Mouse (Mus musculus) neural tube, embryonic 14.5 days (tissue): ENCODE data around the gene C5ar2. TPM values are rescaled to one million over a fixed set of nuclear protein-coding genes. Genes with fewer than 3 reads are reported as not detected.
"Not testable (repeated sequence)": the region's sequence is repeated elsewhere in the genome, so short reads cannot be mapped to it uniquely, and the experiment has no call there.

Experiments used
- ATAC-seq: fragments of 200-750 bp; cut with Nextera tagmentation; 2 replicates; pipeline ENCODE4 v1.8.0; 2017; ENCODE audit warnings: low read depth, mild to moderate bottlenecking, moderate TSS enrichment, moderate library complexity
- H3K27ac ChIP-seq: fragments of 300-500 bp; sonication (generic); 2 replicates; pipeline ENCODE4 v1.5.1; 2014; ENCODE audit warnings: low read depth, mild to moderate bottlenecking, control low read depth, low read length, moderate library complexity, mixed read lengths
- H3K27me3 ChIP-seq: fragments of 300-500 bp; sonication (generic); 2 replicates; pipeline ENCODE4 v1.6.1; 2014; ENCODE audit warnings: low read length; ENCODE audit not compliant: control insufficient read depth, insufficient read depth
- H3K36me3 ChIP-seq: fragments of 300-500 bp; sonication (generic); 2 replicates; pipeline ENCODE4 v1.6.1; 2014; ENCODE audit warnings: low read length, mixed read lengths; ENCODE audit not compliant: control insufficient read depth, insufficient read depth
- H3K4me1 ChIP-seq: fragments of 300-500 bp; sonication (generic); 2 replicates; pipeline ENCODE4 v1.6.1; 2014; ENCODE audit warnings: low read length; ENCODE audit not compliant: control insufficient read depth, insufficient read depth
- H3K4me2 ChIP-seq: fragments of 300-500 bp; sonication (generic); 2 replicates; pipeline ENCODE4 v1.6.1; 2014; ENCODE audit warnings: mild to moderate bottlenecking, low read depth, low read length, control low read depth
- H3K4me3 ChIP-seq: fragments of 300-500 bp; sonication (generic); 2 replicates; pipeline ENCODE4 v1.5.1; 2014; ENCODE audit warnings: low read depth, low read length, control low read depth, mixed read lengths
- H3K9ac ChIP-seq: fragments of 300-500 bp; sonication (generic); replicated peaks from 2 replicates; pipeline ENCODE4 v1.6.1; 2014; ENCODE audit warnings: low read depth, mild to moderate bottlenecking, control low read depth, low read length, mixed read lengths
- H3K9me3 ChIP-seq: fragments of 300-500 bp; sonication (generic); 2 replicates; pipeline ENCODE4 v1.6.1; 2016; ENCODE audit warnings: low read length; ENCODE audit not compliant: control insufficient read depth
- WGBS: fragments of 180-500 bp; shearing (Covaris S2); extraction: QIAGEN DNeasy Blood & Tissue Kit; methylation state at CpG from one replicate; pipeline ENCODE4 v1.1.7; 2014; 5-methylcytosine and 5-hydroxymethylcytosine counted together
- polyA plus RNA-seq: library from polyadenylated mRNA; unstranded; fragments of >200 nt; fragmentation: Nextera tagmentation; extraction: Ambion mirVana; gene quantifications from 2 replicates; pipeline ENCODE4 v1.2.1, GENCODE M21; 2014

C5ar2 gene
- polyA plus RNA-seq, 1 experiment from 2014 or later: 0.05 TPM

DNA sequence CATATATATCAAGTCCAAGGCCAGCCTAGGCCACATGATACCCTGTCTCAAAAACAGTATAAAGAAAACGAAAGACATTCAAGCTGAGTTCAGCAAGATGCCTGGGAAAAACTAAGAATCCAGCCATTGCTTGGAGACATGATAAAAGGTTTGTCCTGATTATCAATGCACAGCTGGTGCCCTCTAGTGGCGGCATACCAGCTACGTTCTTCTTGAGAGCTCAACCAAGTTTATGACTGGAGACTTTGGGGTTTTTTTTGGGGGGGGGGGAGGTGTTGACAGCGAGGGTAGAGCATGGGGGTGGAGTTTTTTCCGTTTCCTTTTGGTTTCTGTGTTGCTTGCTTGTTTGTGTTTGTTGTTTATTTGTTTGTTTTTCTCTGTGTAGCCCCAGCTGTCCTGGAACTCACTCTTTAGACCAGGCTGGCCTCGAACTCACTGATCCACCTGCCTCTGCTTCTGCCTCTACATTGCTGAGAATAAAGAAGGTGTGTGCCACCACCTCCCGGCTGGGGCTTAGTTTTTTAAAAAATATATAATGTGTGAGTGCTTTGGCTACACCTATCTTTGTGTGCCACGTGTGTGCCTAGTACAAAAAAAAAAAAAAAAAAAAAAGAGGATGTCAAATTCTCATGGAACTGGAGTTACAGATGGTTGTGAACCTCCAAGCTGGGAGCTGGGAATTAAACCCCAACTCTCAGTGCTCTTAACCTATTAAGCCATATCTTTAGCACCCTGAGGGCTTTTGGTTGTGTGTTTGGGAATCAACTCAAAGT lies 19.2 kb upstream of the C5ar2 start:
- Histone ChIP-seq H3K27me3 (no peaks in the 10 kb centered on the region), H3K9me3 (0 out of 2 replicates have a peak, but pooled peaks cover 2% of the 10 kb centered on the region), H3K27ac (no peak overlapping the region), H3K36me3 (no peaks in the 10 kb centered on the region), H3K4me3 (no peak overlapping the region), H3K4me2 (no peak overlapping the region), H3K9ac (no peak overlapping the region), H3K4me1 (no peaks in the 10 kb centered on the region)
- WGBS: 33% methylated on average over 8 of the region's 8 CpGs
- no peak for ATAC-seq

DNA sequence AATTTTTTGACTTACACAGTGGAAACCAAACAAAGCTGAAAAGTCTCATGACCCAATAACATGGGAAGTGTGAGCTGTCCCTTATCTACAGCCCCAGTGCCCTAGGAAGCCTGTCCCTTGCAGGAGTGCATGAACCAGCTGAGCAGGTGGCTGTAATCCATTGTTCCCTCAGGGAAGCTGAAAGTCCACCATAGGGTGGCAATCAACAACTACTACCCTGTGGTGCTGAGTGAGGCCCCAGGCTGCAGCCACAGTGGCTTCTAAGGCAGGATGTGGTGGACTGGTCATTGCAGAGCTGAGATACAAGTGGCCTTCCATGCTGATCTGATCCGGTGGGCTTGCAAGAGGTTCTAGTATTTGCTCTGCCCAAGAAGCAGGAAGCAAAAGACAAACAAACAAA lies 17.1 kb upstream of the C5ar2 start:
- 67% methylated on average over 1 of the region's 1 CpGs for WGBS
- Histone ChIP-seq H3K9ac (no peak overlapping the region), H3K27ac (no peak overlapping the region), H3K27me3 (no peaks in the 10 kb centered on the region), H3K36me3 (no peaks in the 10 kb centered on the region), H3K4me3 (no peak overlapping the region), H3K4me2 (no peak overlapping the region), H3K9me3 (0 out of 2 replicates have a peak, but pooled peaks cover 2% of the 10 kb centered on the region), H3K4me1 (no peaks in the 10 kb centered on the region)
- no peak for ATAC-seq

DNA sequence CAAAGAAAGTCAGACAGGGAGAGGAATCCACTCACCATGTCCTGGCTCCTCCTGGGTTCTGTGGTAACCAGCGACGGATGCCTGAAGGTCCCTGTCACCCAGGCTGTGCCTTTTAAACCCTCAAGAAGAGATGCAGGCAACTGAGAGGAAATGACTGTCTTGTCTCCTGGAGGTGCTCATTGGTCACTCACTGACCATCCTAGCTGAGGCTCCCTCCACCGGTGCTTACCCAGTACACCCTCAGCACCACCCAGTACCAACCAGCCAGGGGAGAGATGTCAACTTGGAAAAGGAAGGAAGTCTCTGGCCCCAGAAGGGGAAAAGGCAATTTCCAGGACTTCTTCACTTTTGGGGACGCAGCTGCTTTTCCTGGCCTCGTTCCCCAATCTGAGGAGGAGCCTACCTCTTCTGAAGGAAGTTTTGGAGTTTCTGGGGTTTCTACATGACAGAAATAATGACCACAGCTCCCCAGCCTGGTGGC lies 15.2 kb upstream of the C5ar2 start, which contains the start of gene C5ar1:
Gene C5ar1 (minus strand): TSS at position 431 of the 481 bp plus-strand sequence.
- Histone ChIP-seq H3K9me3 (no peaks in the 10 kb centered on the region), H3K4me3 (no peak within 1 kb of the TSS), H3K9ac (no peak within 1 kb of the TSS), H3K4me1 (no peaks in the 10 kb centered on the region), H3K4me2 (no peak within 1 kb of the TSS), H3K27me3 (no peaks in the 10 kb centered on the region), H3K27ac (no peak within 1 kb of the TSS), H3K36me3 (no peaks in the 10 kb centered on the region)
- ATAC-seq: no peak
- 87% methylated on average over 5 of the region's 5 CpGs for WGBS

DNA sequence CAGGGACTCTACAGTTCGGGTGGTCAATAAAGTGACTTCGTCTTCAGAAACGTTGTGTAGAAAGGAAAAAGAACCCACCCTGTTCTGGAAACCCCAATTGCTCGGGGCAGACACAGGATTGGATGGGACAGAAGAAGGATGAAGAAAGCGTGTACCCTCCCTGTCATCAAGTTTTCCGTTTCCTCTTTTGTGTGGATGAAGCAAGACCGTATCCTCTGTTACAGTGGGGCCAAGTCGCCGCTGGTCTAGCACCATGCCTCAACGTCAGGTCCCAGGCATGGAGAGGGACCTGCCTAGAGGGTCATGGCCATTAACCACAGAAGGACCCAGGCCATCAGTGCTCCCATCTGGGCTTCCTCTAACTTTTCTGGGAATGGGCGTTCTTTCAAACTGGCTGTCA lies 13.9 kb upstream of the C5ar2 start:
- Histone ChIP-seq H3K4me1 (no peaks in the 10 kb centered on the region), H3K4me3 (no peak overlapping the region), H3K36me3 (no peaks in the 10 kb centered on the region), H3K9me3 (no peaks in the 10 kb centered on the region), H3K27ac (no peak overlapping the region), H3K9ac (no peak overlapping the region), H3K27me3 (no peaks in the 10 kb centered on the region), H3K4me2 (no peak overlapping the region)
- ATAC-seq: no peak
- 90% methylated on average over 11 of the region's 11 CpGs for WGBS

DNA sequence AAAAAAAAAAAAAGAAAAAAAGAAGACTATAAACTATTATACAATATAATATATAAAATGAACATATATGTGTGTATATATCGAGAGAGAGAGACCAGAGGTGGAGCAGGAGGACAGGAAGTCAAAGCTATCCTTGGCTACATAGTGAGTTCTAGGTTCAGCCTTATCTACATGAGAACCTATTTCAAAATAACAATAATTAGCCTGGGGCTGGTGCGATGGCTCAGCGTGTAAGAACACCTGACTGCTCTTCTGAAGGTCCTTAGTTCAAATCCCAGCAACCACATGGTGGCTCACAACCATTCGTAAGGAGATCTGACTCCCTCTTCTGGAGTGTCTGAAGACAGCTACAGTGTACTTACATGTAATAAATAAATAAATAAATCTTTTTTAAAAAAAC lies 12.0 kb upstream of the C5ar2 start:
- not testable (repeated sequence) for H3K4me1 ChIP-seq, H3K27ac ChIP-seq, ATAC-seq, H3K9ac ChIP-seq, H3K4me2 ChIP-seq, H3K4me3 ChIP-seq, H3K9me3 ChIP-seq, H3K36me3 ChIP-seq, H3K27me3 ChIP-seq
- 83% methylated on average over 4 of the region's 4 CpGs for WGBS

DNA sequence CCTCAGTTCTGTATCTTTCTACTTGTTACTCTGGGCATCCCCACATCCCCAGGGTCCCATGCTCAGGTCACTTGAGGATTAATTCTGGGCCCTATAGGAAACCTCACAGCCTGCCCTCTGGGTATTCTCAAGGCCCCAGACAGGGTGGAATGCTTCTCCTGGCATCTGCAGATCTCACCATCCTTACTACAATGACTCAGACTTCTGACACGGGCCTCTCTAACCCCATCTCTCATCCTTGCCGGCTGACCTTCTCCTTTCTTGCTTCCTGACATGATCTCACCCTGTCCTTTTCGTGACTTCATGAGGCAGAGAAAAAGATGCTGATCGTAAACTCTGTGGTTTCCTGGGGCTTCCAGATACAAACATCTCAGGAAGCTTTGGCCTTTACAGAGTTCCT lies 10.2 kb upstream of the C5ar2 start:
- no peaks in the 10 kb centered on the region for H3K4me1 ChIP-seq
- no peaks in the 10 kb centered on the region for H3K36me3 ChIP-seq
- 62% methylated on average over 4 of the region's 4 CpGs for WGBS
- no peaks in the 10 kb centered on the region for H3K9me3 ChIP-seq
- no peak for ATAC-seq
- no peak overlapping the region for H3K4me2 ChIP-seq
- no peak overlapping the region for H3K9ac ChIP-seq
- H3K27ac ChIP-seq: no peak overlapping the region
- H3K27me3 ChIP-seq: no peaks in the 10 kb centered on the region
- H3K4me3 ChIP-seq: no peak overlapping the region

DNA sequence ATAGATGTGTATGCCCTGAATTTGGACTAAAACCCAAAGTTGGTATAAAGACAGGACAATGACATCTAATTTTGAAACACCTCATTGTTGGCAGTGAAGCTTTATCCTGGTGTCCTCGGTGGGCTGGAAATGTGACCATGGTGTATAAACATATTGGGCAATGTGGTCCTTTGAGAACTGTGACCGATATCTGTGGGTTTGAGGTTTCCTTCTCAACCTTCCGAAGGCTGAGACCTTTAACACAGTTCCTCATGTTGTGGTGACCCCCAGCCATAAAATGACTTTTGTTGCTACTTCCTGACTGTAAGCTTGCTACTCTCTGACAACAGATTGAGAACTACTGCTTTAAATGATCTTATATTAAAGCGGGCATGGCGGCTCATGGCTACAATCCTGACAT lies 6.7 kb upstream of the C5ar2 start:
- Histone ChIP-seq H3K4me3 (no peak overlapping the region), H3K36me3 (no peaks in the 10 kb centered on the region), H3K4me1 (no peaks in the 10 kb centered on the region), H3K4me2 (no peak overlapping the region), H3K27ac (no peak overlapping the region), H3K9me3 (no peaks in the 10 kb centered on the region), H3K9ac (no peak overlapping the region), H3K27me3 (no peaks in the 10 kb centered on the region)
- ATAC-seq: no peak
- WGBS: 89% methylated on average over 5 of the region's 5 CpGs

DNA sequence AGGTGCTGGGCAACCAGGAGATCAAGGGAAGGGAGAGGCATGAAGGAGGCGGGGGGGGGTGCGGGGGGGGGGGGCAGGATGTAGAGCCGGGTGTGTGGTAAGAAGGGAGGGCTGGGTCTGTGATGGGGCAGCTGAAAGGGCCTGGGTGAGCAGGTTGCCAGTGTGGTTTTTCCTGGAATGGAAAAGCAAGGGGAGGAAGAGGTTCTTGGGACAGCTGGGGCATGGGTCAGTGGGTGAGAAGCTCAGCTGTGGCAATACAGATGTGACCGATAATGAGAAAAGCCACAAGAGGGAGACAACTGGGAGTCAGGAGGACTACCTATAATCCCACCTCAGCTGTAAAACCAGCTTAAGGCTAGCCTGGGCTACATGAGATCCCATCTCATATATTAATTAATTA lies 2.0 kb upstream of the C5ar2 start:
- no peaks in the 10 kb centered on the region for H3K9me3 ChIP-seq
- no peak overlapping the region for H3K4me2 ChIP-seq
- no peaks in the 10 kb centered on the region for H3K27me3 ChIP-seq
- H3K4me1 ChIP-seq: no peaks in the 10 kb centered on the region
- H3K4me3 ChIP-seq: no peak overlapping the region
- no peak for ATAC-seq
- no peak overlapping the region for H3K27ac ChIP-seq
- 67% methylated on average over 1 of the region's 4 CpGs for WGBS
- no peak overlapping the region for H3K9ac ChIP-seq
- no peaks in the 10 kb centered on the region for H3K36me3 ChIP-seq

DNA sequence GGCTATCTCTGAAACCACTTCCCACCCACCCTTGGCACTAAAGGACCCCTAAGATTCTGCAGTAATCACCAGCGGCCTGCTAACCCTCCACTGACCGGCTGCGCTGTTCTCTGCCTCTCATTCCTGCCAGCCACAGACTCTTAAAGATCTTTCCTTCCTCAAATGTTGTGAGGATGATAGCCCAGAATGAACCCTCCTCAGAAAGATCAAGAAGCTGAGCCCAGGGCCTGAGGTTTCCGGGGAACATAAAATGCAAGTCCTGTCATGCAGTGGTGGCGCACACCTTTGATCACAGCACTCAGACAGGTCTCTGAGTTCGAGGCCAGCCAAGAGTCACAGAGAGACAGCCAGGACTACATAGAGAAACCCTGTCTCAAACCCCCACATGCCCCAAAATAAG lies 1.8 kb downstream of the C5ar2 start:
- Histone ChIP-seq H3K9ac (no peak overlapping the region), H3K9me3 (no peaks in the 10 kb centered on the region), H3K4me3 (no peak overlapping the region), H3K27ac (no peak overlapping the region), H3K4me1 (no peaks in the 10 kb centered on the region), H3K36me3 (no peaks in the 10 kb centered on the region), H3K27me3 (no peaks in the 10 kb centered on the region), H3K4me2 (no peak overlapping the region)
- ATAC-seq: no peak
- WGBS: 88% methylated on average over 6 of the region's 6 CpGs
